Mouse (Mus musculus): ENCODE data around the gene BC100530. TPM values are rescaled to one million over a fixed set of nuclear protein-coding genes. Genes with fewer than 3 reads are reported as not detected.
"Not testable (repeated sequence)": the region's sequence is repeated elsewhere in the genome, so short reads cannot be mapped to it uniquely, and the experiment has no call there.

Gene BC100530
- 5.0 and 6.4 TPM in 2 replicates for polyA plus RNA-seq (2016; fragmentation: Nextera tagmentation; extraction: Ambion mirVana)

DNA sequence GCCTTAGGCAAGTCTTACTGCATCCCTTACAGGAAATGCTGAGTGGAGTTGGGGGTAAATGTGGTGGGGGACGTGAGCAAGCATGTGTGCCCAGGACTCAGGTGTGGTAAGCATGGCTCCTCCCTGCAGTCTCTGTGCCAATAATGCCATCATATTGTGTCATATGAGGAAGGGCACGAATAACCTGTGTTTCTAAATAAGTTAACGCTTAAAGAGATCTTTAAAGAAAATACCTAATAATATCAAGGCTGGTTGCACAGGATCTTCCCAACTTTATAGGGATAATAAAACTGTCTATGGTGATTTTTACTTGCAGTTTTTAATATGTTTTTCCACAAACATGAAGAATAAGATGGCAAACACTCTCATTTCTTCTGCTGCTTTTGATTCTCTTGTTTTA lies at the start of gene BC100530:
Gene BC100530, minus strand, starts transcription at position 101 of the 400 bp plus-strand sequence.
- H3K9me3 ChIP-seq (replicated peaks); H3K27me3 ChIP-seq; H3K4me1 ChIP-seq; H3K4me2 ChIP-seq (replicated peaks); H3K9ac ChIP-seq; ATAC-seq (ENCODE audit: low FRiP score); H3K36me3 ChIP-seq; H3K4me3 ChIP-seq; H3K27ac ChIP-seq: not testable (repeated sequence)
- 86% methylated on average over 3 of the region's 3 CpGs for WGBS

DNA sequence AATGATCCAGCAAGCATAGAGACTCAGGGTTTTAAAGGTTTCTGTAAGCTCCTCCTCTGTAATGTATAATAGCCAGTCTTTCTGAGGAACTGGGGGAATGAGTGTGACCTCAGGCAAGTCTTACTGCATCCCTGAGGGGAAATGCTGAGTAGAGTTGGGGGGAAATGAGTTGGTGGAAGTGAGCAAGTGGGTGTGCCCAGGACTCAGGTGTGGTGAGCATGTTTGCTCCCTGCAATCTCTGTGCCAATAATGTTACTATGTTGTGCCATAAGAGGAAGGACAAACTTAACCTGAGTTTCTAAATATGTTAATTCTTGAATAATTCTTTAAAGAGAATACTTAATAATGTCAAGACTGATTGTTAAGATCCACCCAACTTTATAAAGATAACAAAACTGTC lies 40.8 kb upstream of the BC100530 start, which contains the start of gene Stfa2:
Gene Stfa2, minus strand, starts transcription at position 101 of the 400 bp plus-strand sequence.
- H3K36me3 ChIP-seq = no peaks in the 10 kb centered on the region
- no peaks in the 10 kb centered on the region for H3K4me1 ChIP-seq
- no peak within 1 kb of the TSS for H3K27ac ChIP-seq
- H3K4me2 ChIP-seq (replicated peaks) = no peak within 1 kb of the TSS
- H3K9ac ChIP-seq = no peak within 1 kb of the TSS
- no peak for ATAC-seq (ENCODE audit: low FRiP score)
- H3K27me3 ChIP-seq = no peaks in the 10 kb centered on the region
- H3K9me3 ChIP-seq (replicated peaks) = no peaks in the 10 kb centered on the region
- no peak within 1 kb of the TSS for H3K4me3 ChIP-seq

- no peaks in the 10 kb centered on the region for H3K9me3 ChIP-seq (replicated peaks)
- H3K4me1 ChIP-seq = no peaks in the 10 kb centered on the region
- H3K4me2 ChIP-seq (replicated peaks) = no peak overlapping the region
- no peaks in the 10 kb centered on the region for H3K27me3 ChIP-seq
- no peak for ATAC-seq (ENCODE audit: low FRiP score)
- no peaks in the 10 kb centered on the region for H3K36me3 ChIP-seq
- no peak overlapping the region for H3K4me3 ChIP-seq
- 25% methylated on average over 4 of the region's 4 CpGs for WGBS
- H3K9ac ChIP-seq = no peak overlapping the region
- no peak overlapping the region for H3K27ac ChIP-seq
These were observed 21.5 kb upstream of the BC100530 start for GRCm38 (mm10) chr16:36389060-36389459.

- Histone ChIP-seq H3K27me3 (no peaks in the 10 kb centered on the region), H3K36me3 (no peaks in the 10 kb centered on the region), H3K4me2 (replicated peaks) (no peak overlapping the region), H3K4me1 (no peaks in the 10 kb centered on the region), H3K27ac (no peak overlapping the region), H3K9me3 (replicated peaks) (no peaks in the 10 kb centered on the region), H3K9ac (no peak overlapping the region), H3K4me3 (no peak overlapping the region)
- no peak for ATAC-seq (ENCODE audit: low FRiP score)
- 65% methylated on average over 2 of the region's 2 CpGs for WGBS
These were observed 30.4 kb downstream of the BC100530 start for GRCm38 (mm10) chr16:36337171-36337570.

GRCm38 (mm10) chr16:36334232-36334631 lies 33.3 kb downstream of the BC100530 start, which contains the start of gene BC117090:
BC117090 (minus strand) TSS chr16:36334332.
- ATAC-seq (ENCODE audit: low FRiP score) = no peak
- Histone ChIP-seq H3K36me3 (no peaks in the 10 kb centered on the region), H3K4me2 (replicated peaks) (no peak within 1 kb of the TSS), H3K9me3 (replicated peaks) (no peaks in the 10 kb centered on the region), H3K9ac (no peak within 1 kb of the TSS), H3K4me1 (no peaks in the 10 kb centered on the region), H3K4me3 (no peak within 1 kb of the TSS), H3K27me3 (no peaks in the 10 kb centered on the region), H3K27ac (no peak within 1 kb of the TSS)
- WGBS = 82% methylated on average over 3 of the region's 3 CpGs

DNA sequence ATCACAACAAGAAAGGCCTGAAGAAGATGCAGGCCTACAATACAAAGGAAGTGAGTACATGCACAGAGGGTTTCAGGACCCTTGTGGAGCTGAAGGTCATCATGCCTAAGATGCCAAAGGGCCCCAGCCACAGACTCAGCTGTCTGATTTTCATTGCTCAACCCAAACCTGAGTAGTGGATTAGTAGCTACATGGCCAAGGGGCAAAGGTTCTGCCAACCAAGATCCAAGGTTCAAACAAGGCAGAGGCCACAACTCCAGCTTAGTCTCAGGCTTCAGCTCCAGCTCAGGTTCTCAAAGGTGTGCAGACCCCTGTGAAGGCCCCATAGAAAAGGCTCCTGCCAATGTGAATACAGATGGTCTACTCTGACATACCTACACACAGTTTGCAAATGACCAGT lies 48.3 kb downstream of the BC100530 start:
- no peak for ATAC-seq (ENCODE audit: low FRiP score)
- Histone ChIP-seq H3K27ac (no peak overlapping the region), H3K36me3 (no peaks in the 10 kb centered on the region), H3K4me3 (no peak overlapping the region), H3K9me3 (replicated peaks) (no peaks in the 10 kb centered on the region), H3K27me3 (no peaks in the 10 kb centered on the region), H3K9ac (no peak overlapping the region), H3K4me2 (replicated peaks) (no peak overlapping the region), H3K4me1 (no peaks in the 10 kb centered on the region)

- H3K4me2 ChIP-seq (replicated peaks); H3K9me3 ChIP-seq (replicated peaks); H3K9ac ChIP-seq; H3K27ac ChIP-seq; ATAC-seq (ENCODE audit: low FRiP score); H3K27me3 ChIP-seq; H3K36me3 ChIP-seq; H3K4me1 ChIP-seq; H3K4me3 ChIP-seq: not testable (repeated sequence)
- WGBS = 83% methylated on average over 6 of the region's 6 CpGs
These were observed 51.4 kb downstream of the BC100530 start for GRCm38 (mm10) chr16:36316111-36316510.

Other genes starting within 250 kb of the BC100530 start
- not detected in 2 replicates for gene Csta1, start 236.5 kb downstream of the BC100530 start, polyA plus RNA-seq (2016; fragmentation: Nextera tagmentation; extraction: Ambion mirVana)
- 0.66 TPM in 1 of 2 replicates, not detected in the other for gene Stfa2l1, start 210.9 kb downstream of the BC100530 start, polyA plus RNA-seq (2016; fragmentation: Nextera tagmentation; extraction: Ambion mirVana)
- 2.7 and 3.3 TPM in 2 replicates for gene Gm5483, start 183.5 kb downstream of the BC100530 start, polyA plus RNA-seq (2016; fragmentation: Nextera tagmentation; extraction: Ambion mirVana)
- not detected in 2 replicates for gene Gm5416, start 157.3 kb downstream of the BC100530 start, polyA plus RNA-seq (2016; fragmentation: Nextera tagmentation; extraction: Ambion mirVana)
- gene 2010005H15Rik, start 146.3 kb downstream of the BC100530 start, polyA plus RNA-seq (2016; fragmentation: Nextera tagmentation; extraction: Ambion mirVana) = not detected in 2 replicates
- gene Stfa1, start 90.8 kb downstream of the BC100530 start, polyA plus RNA-seq (2016; fragmentation: Nextera tagmentation; extraction: Ambion mirVana) = 3.1 and 5.1 TPM in 2 replicates
- not detected in 2 replicates for gene BC117090, start 33.4 kb downstream of the BC100530 start, polyA plus RNA-seq (2016; fragmentation: Nextera tagmentation; extraction: Ambion mirVana)
- 0.87 TPM in 1 of 2 replicates, not detected in the other for gene Stfa2, start 40.7 kb upstream of the BC100530 start, polyA plus RNA-seq (2016; fragmentation: Nextera tagmentation; extraction: Ambion mirVana)
- 0.62 TPM in 1 of 2 replicates, not detected in the other for gene Stfa3, start 87.6 kb upstream of the BC100530 start, polyA plus RNA-seq (2016; fragmentation: Nextera tagmentation; extraction: Ambion mirVana)
- 0.06 and 0.07 TPM in 2 replicates for gene Casr, start 194.4 kb upstream of the BC100530 start, polyA plus RNA-seq (2016; fragmentation: Nextera tagmentation; extraction: Ambion mirVana)

Data from hindbrain, embryonic 12.5 days (tissue).